Comparison of ENCODE assay signal across 17 mouse cellular contexts in genomic region chr19:25385981-25386380, GRCm38 (mm10).
DNase-seq lines count a peak whose midpoint lies in the region; ATAC-seq and TF ChIP-seq lines count a peak whose summit lies in the region.
"Had no signal": no experiment of that assay in that cellular context is flagged by ENCODE, and none has a peak within 500 bp of the region (broad histone marks: within the 10 kb centered on the region; RNA-seq: fewer than 3 reads in every experiment).

No protein-coding gene starts in this region.

- WGBS in midbrain, embryonic 10.5 days = 84% methylated on average over 8 of the region's 8 CpGs
- WGBS in midbrain, embryonic 13.5 days = 76% methylated on average over 8 of the region's 8 CpGs
- 17% methylated on average over 8 of the region's 8 CpGs for WGBS in heart, postnatal 0 days
- 51% methylated on average over 8 of the region's 8 CpGs for WGBS in cerebellum, adult 2 months

- peak; percentile 19 for DNase-seq in adrenal gland, postnatal 25 days
- no peak for DNase-seq in adrenal gland, postnatal 4 days (ENCODE audit: low spot score in 2 of 2)
- DNase-seq in midbrain, embryonic 10.5 days (ENCODE audit: low spot score) = no peak
- DNase-seq in heart, postnatal 0 days (ENCODE audit: low spot score) = peak; percentile 59
- no peak for DNase-seq in cerebellum, adult 2 months
- no peak for DNase-seq in layer of hippocampus, postnatal 14 days (ENCODE audit: low spot score in 2 of 2)
- DNase-seq in spleen, adult 12 weeks (ENCODE audit: low spot score) = no peak
- DNase-seq: cerebellum, adult 9-11 months; right cerebral cortex, postnatal 4 days had no signal

- no peak for TF ChIP-seq POLR2A in cerebellum, adult 2 months (IDR thresholded peaks at IDR 0.05; ENCODE audit: borderline replicate concordance, insufficient read depth, low read length)

- H3K4me1 ChIP-seq in midbrain, embryonic 10.5 days = peaks cover 60% of the 10 kb centered on the region
- peaks cover 23% of the 10 kb centered on the region for H3K4me1 ChIP-seq in midbrain, embryonic 13.5 days (replicated peaks)
- peaks cover 33% of the 10 kb centered on the region for H3K4me1 ChIP-seq in heart, postnatal 0 days (ENCODE audit: control insufficient read depth, insufficient read depth)
- peaks cover 3% of the 10 kb centered on the region; the same call in 1 of the 2 replicates for H3K4me1 ChIP-seq in cerebellum, adult 2 months (ENCODE audit: control insufficient read depth, insufficient read depth, low read length)

- TF ChIP-seq EP300 in heart, postnatal 0 days (IDR thresholded peaks at IDR 0.05; ENCODE audit: low read depth) = 0 out of 2 replicates have a peak, but pooled peaks have one; percentile 21

- no peaks in the 10 kb centered on the region for H3K27me3 ChIP-seq in midbrain, embryonic 10.5 days (ENCODE audit: low read depth, poor library complexity, severe bottlenecking)
- no peaks in the 10 kb centered on the region for H3K27me3 ChIP-seq in midbrain, embryonic 13.5 days
- no peaks in the 10 kb centered on the region for H3K27me3 ChIP-seq in heart, postnatal 0 days (ENCODE audit: control insufficient read depth, insufficient read depth, low read length)
- H3K27me3 ChIP-seq in cerebellum, adult 2 months (ENCODE audit: control insufficient read depth, insufficient read depth, low read length) = no peaks in the 10 kb centered on the region
- H3K27me3 ChIP-seq: limb, embryonic 12.5 days; lung, embryonic 15.5 days; neural tube, embryonic 12.5 days had no signal

- no peaks in the 10 kb centered on the region for H3K9me3 ChIP-seq in midbrain, embryonic 10.5 days (replicated peaks)
- H3K9me3 ChIP-seq in midbrain, embryonic 13.5 days = no peaks in the 10 kb centered on the region
- H3K9me3 ChIP-seq in heart, postnatal 0 days (replicated peaks; ENCODE audit: control insufficient read depth, low read length) = no peaks in the 10 kb centered on the region
- H3K9me3 ChIP-seq: embryonic facial prominence, embryonic 10.5 days; limb, embryonic 12.5 days; lung, embryonic 15.5 days; neural tube, embryonic 12.5 days had no signal

- 0 out of 2 replicates have a peak overlapping the region, but pooled peaks have one; percentile 23 for H3K27ac ChIP-seq in midbrain, embryonic 10.5 days (replicated peaks)
- H3K27ac ChIP-seq in midbrain, embryonic 13.5 days = no peak overlapping the region
- H3K27ac ChIP-seq in heart, postnatal 0 days (ENCODE audit: low read depth) = peak overlapping the region; percentile 57
- H3K27ac ChIP-seq in cerebellum, adult 2 months (ENCODE audit: insufficient read depth, low read length) = no peak overlapping the region
- H3K27ac ChIP-seq: embryonic facial prominence, embryonic 10.5 days; lung, embryonic 15.5 days; neural tube, embryonic 12.5 days had no signal

- no peak overlapping the region for H3K4me2 ChIP-seq in midbrain, embryonic 13.5 days (replicated peaks)
- H3K4me2 ChIP-seq in heart, postnatal 0 days (ENCODE audit: low read depth, low read length) = peak overlapping the region; percentile 41
- H3K4me2 ChIP-seq: limb, embryonic 12.5 days; lung, embryonic 15.5 days; neural tube, embryonic 12.5 days had no signal

- H3K4me3 ChIP-seq in midbrain, embryonic 10.5 days = no peak overlapping the region
- no peak overlapping the region for H3K4me3 ChIP-seq in midbrain, embryonic 13.5 days (replicated peaks)
- no peak overlapping the region for H3K4me3 ChIP-seq in heart, postnatal 0 days (ENCODE audit: low read depth, low read length)
- H3K4me3 ChIP-seq in cerebellum, adult 2 months (replicated peaks; ENCODE audit: insufficient read depth, low read depth, low read length) = no peak overlapping the region
- H3K4me3 ChIP-seq: embryonic facial prominence, embryonic 10.5 days; erythroblast, embryonic 14.5 days; limb, embryonic 12.5 days; lung, embryonic 15.5 days; neural tube, embryonic 12.5 days had no signal

- no peak overlapping the region for H3K9ac ChIP-seq in midbrain, embryonic 13.5 days (replicated peaks)
- no peak overlapping the region for H3K9ac ChIP-seq in heart, postnatal 0 days (replicated peaks; ENCODE audit: low read depth, low read length)
- H3K9ac ChIP-seq: limb, embryonic 12.5 days; lung, embryonic 15.5 days; neural tube, embryonic 12.5 days had no signal

- no peak for ATAC-seq in midbrain, embryonic 13.5 days
- ATAC-seq in heart, postnatal 0 days (ENCODE audit: insufficient read depth, low read depth) = peak; percentile 64
- ATAC-seq: forebrain, embryonic 16.5 days; midbrain, embryonic 16.5 days had no signal

- no peak for TF ChIP-seq CTCF in heart, postnatal 0 days (IDR thresholded peaks at IDR 0.05; ENCODE audit: low read depth)
- no peak for TF ChIP-seq CTCF in cerebellum, adult 2 months (IDR thresholded peaks at IDR 0.05; ENCODE audit: borderline replicate concordance, insufficient read depth, low read depth, low read length)

- peaks cover 12% of the 10 kb centered on the region for H3K36me3 ChIP-seq in midbrain, embryonic 10.5 days
- H3K36me3 ChIP-seq in midbrain, embryonic 13.5 days = no peaks in the 10 kb centered on the region
- H3K36me3 ChIP-seq in heart, postnatal 0 days (replicated peaks; ENCODE audit: control insufficient read depth, insufficient read depth, low read length) = no peaks in the 10 kb centered on the region
- H3K36me3 ChIP-seq: embryonic facial prominence, embryonic 10.5 days; limb, embryonic 12.5 days; lung, embryonic 15.5 days; neural tube, embryonic 12.5 days had no signal

Comparison
In these comparisons a context has a peak if more than half of its experiments do, and no peak if none do; other contexts are left out.
1. DNase-seq: peak in adrenal gland, postnatal 25 days (single experiment) and heart, postnatal 0 days (single experiment); none in adrenal gland, postnatal 4 days (0 of 2), midbrain, embryonic 10.5 days (single experiment), cerebellum, adult 2 months (0 of 2), layer of hippocampus, postnatal 14 days (0 of 2) and spleen, adult 12 weeks (single experiment).
2. H3K27ac ChIP-seq: peak in midbrain, embryonic 10.5 days (single experiment) and heart, postnatal 0 days (single experiment); none in midbrain, embryonic 13.5 days (single experiment) and cerebellum, adult 2 months (single experiment).